Mouse (Mus musculus) olfactory bulb, adult 2 months (tissue): ENCODE measurements around the gene Nhsl1. TPM values are rescaled to one million over a fixed set of nuclear protein-coding genes. Genes with fewer than 3 reads are reported as not detected.

Experiments
- H3K27ac ChIP-seq: fragments of 200-500 bp; 2 replicates; pipeline ENCODE4 v1.5.1; 2012; ENCODE audit warnings: low read depth, low read length; ENCODE audit not compliant: insufficient read depth
- H3K4me1 ChIP-seq: fragments of 200-500 bp; 2 replicates; pipeline ENCODE4 v1.6.1; 2012; ENCODE audit warnings: low read length; ENCODE audit not compliant: control insufficient read depth, insufficient read depth
- H3K4me3 ChIP-seq: fragments of 200-500 bp; 2 replicates; pipeline ENCODE4 v1.5.1; 2012; ENCODE audit warnings: mild to moderate bottlenecking, low read depth, low read length, moderate library complexity; ENCODE audit not compliant: insufficient read depth
- CTCF ChIP-seq: fragments of 200-500 bp; IDR thresholded peaks from 2 replicates; pipeline ENCODE4 v1.5.1; 2012; ENCODE audit warnings: low read depth, mild to moderate bottlenecking, low read length, moderate library complexity; ENCODE audit not compliant: insufficient read depth
- POLR2A ChIP-seq: fragments of 200-500 bp; IDR thresholded peaks from 2 replicates; pipeline ENCODE4 v1.6.1; 2012; ENCODE audit warnings: mild to moderate bottlenecking, low read depth, low read length, moderate library complexity; ENCODE audit not compliant: insufficient read depth
- WGBS: fragments of 180-500 bp; shearing (Covaris S2); methylation state at CpG from one replicate; pipeline ENCODE4 v1.1.7; 2018; 5-methylcytosine and 5-hydroxymethylcytosine counted together
- polyA plus RNA-seq: library from polyadenylated mRNA; stranded (reverse); fragments of >200 nt; gene quantifications from 2 replicates; pipeline ENCODE4 v1.2.4, GENCODE M21; 2012; ENCODE audit warnings: low replicate concordance; ENCODE audit not compliant: missing spikeins, insufficient read depth, insufficient read length

Nhsl1 gene
- polyA plus RNA-seq, 1 experiment, result not detected

GRCm38 (mm10) chr10:18572581-18572980 is 253.8 kb downstream of the Nhsl1 start:
- H3K27ac ChIP-seq, result no peak overlapping the region
- TF ChIP-seq POLR2A (no peak), CTCF (no peak)
- no peak overlapping the region for H3K4me3 ChIP-seq
- WGBS, result 59% methylated on average over 2 of the region's 2 CpGs
- H3K4me1 ChIP-seq, result no peaks in the 10 kb centered on the region

Other genes with a start within 250 kb of the Nhsl1 start
- not detected in 2 replicates for gene Ect2l, start 108.1 kb upstream of the Nhsl1 start, polyA plus RNA-seq
- gene Ccdc28a, start 84.0 kb upstream of the Nhsl1 start, polyA plus RNA-seq, result not detected in 2 replicates
- gene Hebp2, start 227.1 kb downstream of the Nhsl1 start, polyA plus RNA-seq, result not detected in 2 replicates